Comparison of ENCODE assay signal across 8 mouse cellular contexts in the genomic region with DNA sequence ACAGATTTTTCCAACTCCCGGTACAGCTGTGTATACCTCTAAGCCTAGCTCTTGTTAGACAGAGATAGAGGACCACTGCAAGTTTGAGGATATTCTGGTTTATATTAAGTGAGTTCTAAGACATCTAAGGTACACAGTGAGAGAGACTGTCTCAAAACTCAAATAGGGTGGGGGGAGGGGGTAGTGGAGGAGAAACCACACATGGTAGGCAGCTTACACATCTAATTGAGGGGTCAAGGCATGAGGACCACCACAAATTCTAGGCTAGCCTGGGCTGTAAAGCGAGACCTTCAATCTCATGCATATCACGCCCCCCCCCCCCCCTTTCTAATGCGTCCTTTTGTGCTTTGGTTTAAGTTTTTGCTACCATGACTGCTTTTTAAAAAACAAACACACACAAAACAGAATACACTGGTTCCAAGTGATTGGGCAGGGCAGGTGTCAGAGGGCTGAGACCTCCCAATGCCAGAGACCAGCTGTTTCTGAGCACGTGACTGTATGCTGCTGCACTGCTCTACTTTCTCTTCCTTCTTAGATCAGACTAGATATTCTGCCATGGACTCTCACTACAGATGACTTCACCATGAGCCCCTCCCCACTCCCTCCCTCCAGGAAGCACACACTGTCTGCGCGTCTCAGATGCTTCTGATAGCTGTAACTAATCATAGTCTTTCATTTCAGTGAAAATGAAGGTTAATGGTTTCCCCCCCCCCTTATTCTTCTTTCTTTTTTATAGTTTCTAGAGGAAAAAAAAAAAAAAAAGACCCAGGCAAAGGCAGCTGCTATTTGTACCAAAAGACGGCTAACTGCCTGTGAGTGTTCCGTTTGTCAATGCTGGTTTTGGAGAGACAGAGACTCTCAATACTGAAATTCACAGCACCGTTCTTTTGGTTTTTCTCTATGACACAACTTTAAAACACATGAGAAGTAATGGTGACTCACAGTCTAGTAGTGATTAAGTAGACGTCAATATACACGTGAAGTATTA. TPM values are rescaled to one million over a fixed set of nuclear protein-coding genes. Genes with fewer than 3 reads are reported as not detected.
A peak's percentile ranks its signal among the peaks of the same experiment; 100 is the strongest.
DNase-seq lines count a peak whose midpoint lies in the region; ATAC-seq and TF ChIP-seq lines count a peak whose summit lies in the region.

No protein-coding gene starts in this region.

- no peak for TF ChIP-seq POLR2A in limb, embryonic 14.5 days (IDR thresholded peaks at IDR 0.05; ENCODE audit: borderline replicate concordance, extremely low read depth, insufficient read depth, insufficient read length)

- peak; percentile 22 for DNase-seq in urinary bladder, postnatal 14 days (ENCODE audit: low spot score)
- DNase-seq in urinary bladder, postnatal 36 days (ENCODE audit: low spot score in 2 of 2): no peak
- DNase-seq in heart, postnatal 10 days: peak; percentile 31 to 32
- peak; percentile 51 for DNase-seq in limb, embryonic 14.5 days (ENCODE audit: low spot score)
- peak; percentile 73 for DNase-seq in thymus, postnatal 25 days
- no peak for DNase-seq in urinary bladder, adult 18-20 months (ENCODE audit: low spot score in 2 of 2)
- no peak for DNase-seq in testis, postnatal 10 days (ENCODE audit: low spot score)

- WGBS in limb, embryonic 14.5 days: 72% methylated on average over 11 of the region's 12 CpGs
- 41% methylated on average over 10 of the region's 12 CpGs for WGBS in midbrain, embryonic 16.5 days

- intact Hi-C loops in heart, postnatal 10 days (cut with DNase I): no loop called here

- no peak overlapping the region for H3K4me2 ChIP-seq in limb, embryonic 14.5 days (replicated peaks; ENCODE audit: low read depth, low read length, severe bottlenecking)
- no peak overlapping the region for H3K4me2 ChIP-seq in midbrain, embryonic 16.5 days (ENCODE audit: low read length)

- peak; percentile 87 for ATAC-seq in limb, embryonic 14.5 days (ENCODE audit: low FRiP score, low read depth)
- ATAC-seq in midbrain, embryonic 16.5 days: peak; percentile 64

- H3K4me3 ChIP-seq in limb, embryonic 14.5 days (replicated peaks; ENCODE audit: low read length): no peak overlapping the region
- H3K4me3 ChIP-seq in midbrain, embryonic 16.5 days (ENCODE audit: low read depth, low read length): no peak overlapping the region

- peaks cover 7% of the 10 kb centered on the region; the same call in 1 of the 2 replicates for H3K36me3 ChIP-seq in limb, embryonic 14.5 days (ENCODE audit: control insufficient read depth, insufficient read depth, low read length)
- no peaks in the 10 kb centered on the region for H3K36me3 ChIP-seq in midbrain, embryonic 16.5 days (ENCODE audit: control insufficient read depth, insufficient read depth, low read length)

- no peaks in the 10 kb centered on the region for H3K27me3 ChIP-seq in limb, embryonic 14.5 days (ENCODE audit: control insufficient read depth, insufficient read depth, low read length)
- no peaks in the 10 kb centered on the region for H3K27me3 ChIP-seq in midbrain, embryonic 16.5 days (ENCODE audit: control insufficient read depth, insufficient read depth, low read depth, low read length)

- no peak overlapping the region for H3K27ac ChIP-seq in limb, embryonic 14.5 days (replicated peaks; ENCODE audit: low read depth, low read length)
- H3K27ac ChIP-seq in midbrain, embryonic 16.5 days (ENCODE audit: low read length): no peak overlapping the region

- H3K9me3 ChIP-seq in limb, embryonic 14.5 days (ENCODE audit: control insufficient read depth, low read length): no peaks in the 10 kb centered on the region
- H3K9me3 ChIP-seq in midbrain, embryonic 16.5 days (replicated peaks; ENCODE audit: control insufficient read depth, low read length, poor library complexity, severe bottlenecking): no peaks in the 10 kb centered on the region

- H3K9ac ChIP-seq in limb, embryonic 14.5 days (ENCODE audit: low read depth, low read length, severe bottlenecking): no peak overlapping the region
- no peak overlapping the region for H3K9ac ChIP-seq in midbrain, embryonic 16.5 days (ENCODE audit: low read depth, low read length)

- H3K4me1 ChIP-seq in limb, embryonic 14.5 days (ENCODE audit: control insufficient read depth, insufficient read depth, low read length): peaks cover 3% of the 10 kb centered on the region; the same call in 1 of the 2 replicates
- peaks cover 13% of the 10 kb centered on the region for H3K4me1 ChIP-seq in midbrain, embryonic 16.5 days (ENCODE audit: control insufficient read depth, insufficient read depth, low read length)

RNA-seq across cellular contexts. Expression of a gene that starts 22.7 kb away (rescaled TPM):
- 10 to 100 TPM; 46.0 to 49.3 TPM for total RNA-seq in heart, postnatal 10 days (2021)
- 50.9 and 63.0 TPM in 2 replicates for polyA plus RNA-seq in limb, embryonic 14.5 days (2012; rRNA removed)
- polyA plus RNA-seq in limb, embryonic 14.5 days (2014; fragmentation: Nextera tagmentation; extraction: Ambion mirVana): 29.5 and 34.1 TPM in 2 replicates
- polyA plus RNA-seq in midbrain, embryonic 16.5 days (2015; fragmentation: Nextera tagmentation; extraction: Ambion mirVana): 28.1 and 29.7 TPM in 2 replicates

Comparison
In these comparisons a context has a peak if more than half of its experiments do, and no peak if none do; other contexts are left out.
1. DNase-seq: peak in urinary bladder, postnatal 14 days (single experiment), heart, postnatal 10 days (2 of 2), limb, embryonic 14.5 days (single experiment) and thymus, postnatal 25 days (single experiment); none in urinary bladder, postnatal 36 days (0 of 2), urinary bladder, adult 18-20 months (0 of 2) and testis, postnatal 10 days (single experiment).